Mouse (Mus musculus) liver, postnatal 0 days (tissue): ENCODE measurements at regions not wholly inside any gene's neighbourhood (a gene's known extent, or its start where the extent isn't known, plus 50 kb on each side); places are given as distances from the start of the nearest gene placed in this dataset.

Experiments
- CTCF ChIP-seq: sonication (generic); IDR thresholded peaks from 2 replicates; pipeline ENCODE4 v1.5.1; 2016; ENCODE audit warnings: antibody characterized with exemption, low read depth
- EP300 ChIP-seq: IDR thresholded peaks from 2 replicates; pipeline ENCODE4 v1.6.1; 2016; ENCODE audit warnings: antibody characterized with exemption, low read depth, mild to moderate bottlenecking

GRCm38 (mm10) chr4:120342658-120343057, 55.5 kb upstream of the Foxo6 start:
- TF ChIP-seq CTCF (no peak), EP300 (no peak)
